Mouse (Mus musculus) heart, adult 11 months (tissue): ENCODE results near the gene Sh3bp4.

Experiments used
- DNase-seq: peaks from one replicate; pipeline ENCODE4 v3.0.0; 2022

Sh3bp4 gene

DNA sequence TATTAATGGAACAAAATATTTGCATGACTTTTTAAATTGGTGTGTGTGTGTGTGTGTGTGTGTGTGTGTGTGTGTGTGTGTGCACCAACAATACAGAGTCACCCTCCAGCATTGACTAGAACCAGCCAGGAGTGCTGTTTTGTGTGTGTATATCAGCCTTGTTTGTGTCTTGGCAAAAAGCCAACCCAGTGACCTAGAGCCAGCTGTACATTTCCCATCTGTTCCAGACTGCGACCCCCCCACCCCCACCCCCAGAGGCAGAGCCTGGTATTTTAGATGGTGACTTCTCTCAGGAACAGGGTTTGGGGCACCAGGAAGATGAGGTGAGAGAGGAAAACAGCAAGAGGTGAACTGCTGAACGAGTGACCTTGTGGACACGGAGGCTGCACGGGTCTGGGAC lies 24.2 kb downstream of the Sh3bp4 start:
- peak; percentile 74 for DNase-seq

DNA sequence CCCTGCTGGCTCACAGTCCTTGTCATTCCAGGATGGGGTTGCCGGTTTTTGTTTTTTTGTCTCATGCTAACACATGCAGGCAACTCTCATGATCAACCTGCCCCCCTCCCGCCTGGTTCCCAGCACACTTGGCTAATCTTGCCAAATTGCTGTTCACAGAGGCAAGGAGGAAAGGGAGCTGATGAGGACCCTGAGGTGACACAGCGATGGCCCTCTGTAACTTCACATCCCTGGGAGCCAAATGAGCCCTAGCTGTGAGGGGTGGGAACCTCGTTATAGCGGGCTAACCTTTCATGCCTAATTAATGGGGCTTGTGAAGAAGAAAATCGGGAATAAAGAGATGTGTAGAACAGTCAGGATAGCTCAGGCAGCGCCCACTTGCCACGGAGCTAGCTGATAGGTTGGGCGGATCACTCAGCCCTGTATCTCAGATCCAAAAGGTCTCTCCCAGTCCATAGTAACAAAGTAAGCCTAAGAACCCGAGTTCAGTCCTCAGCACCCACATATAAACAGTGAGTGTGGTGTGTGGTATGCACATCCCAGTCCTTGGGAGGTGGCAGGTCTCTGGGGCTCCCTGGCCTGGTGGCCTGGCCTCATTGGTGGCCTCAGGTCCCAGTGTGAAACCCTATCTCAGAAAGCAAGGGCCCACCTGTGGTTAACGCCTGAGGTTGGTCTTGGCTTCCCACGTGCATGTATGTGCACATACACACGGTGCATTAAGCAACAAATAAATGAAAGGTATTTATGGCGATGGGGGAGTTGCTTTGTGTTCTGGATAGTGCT lies 25.6 kb downstream of the Sh3bp4 start:
- DNase-seq, result peak; percentile 80

DNA sequence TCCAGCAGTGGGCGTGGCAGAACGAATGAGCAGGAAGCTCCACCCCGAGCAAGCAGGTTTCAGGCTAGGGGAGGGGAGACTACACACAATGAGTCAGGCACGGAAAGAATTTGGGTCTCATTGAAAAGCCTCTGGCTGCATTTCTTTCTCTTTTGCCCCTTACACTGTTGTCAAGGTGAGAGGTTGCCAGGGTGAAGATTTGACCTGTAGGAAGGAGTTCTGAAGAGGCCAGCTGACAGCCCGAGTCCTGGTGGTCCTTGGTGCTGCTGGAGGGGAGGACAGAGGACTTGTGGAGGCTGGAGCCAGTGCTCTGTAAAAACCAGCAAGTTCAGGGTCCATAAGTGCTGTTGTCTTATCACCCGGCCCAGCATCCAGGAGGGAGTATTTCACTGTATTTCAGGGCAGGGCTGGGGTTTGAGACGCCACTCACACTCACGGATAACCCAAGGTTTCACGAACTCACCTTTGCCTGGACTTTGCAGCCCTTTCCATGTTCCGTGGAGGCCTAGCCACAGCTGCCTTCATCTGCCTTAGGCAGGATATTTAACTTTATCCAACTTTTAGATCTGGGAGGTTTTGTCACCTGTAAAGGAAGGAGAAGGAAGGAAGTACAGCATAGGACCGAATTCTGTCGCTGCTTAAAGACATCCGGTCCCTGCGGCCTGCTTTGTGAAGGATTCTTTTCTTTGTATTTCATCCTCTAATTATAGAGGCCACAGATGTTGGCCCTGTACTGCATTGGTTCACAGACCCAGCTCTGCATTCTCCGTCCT lies 32.2 kb downstream of the Sh3bp4 start:
- DNase-seq, result peak; percentile 91

DNA sequence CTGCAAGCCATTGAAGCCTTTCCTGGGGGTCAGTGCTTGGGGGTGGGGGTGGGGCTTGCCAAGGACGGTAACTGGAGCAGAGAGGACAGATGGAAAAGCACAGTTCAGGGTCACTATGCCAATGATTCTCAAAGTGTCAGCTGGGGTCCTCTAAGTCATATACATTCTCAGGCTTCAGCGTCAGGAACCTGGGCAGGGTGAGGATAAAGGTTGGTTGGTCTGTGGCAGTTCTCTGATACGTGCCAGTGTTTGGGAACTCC lies 32.7 kb downstream of the Sh3bp4 start:
- no peak for DNase-seq

DNA sequence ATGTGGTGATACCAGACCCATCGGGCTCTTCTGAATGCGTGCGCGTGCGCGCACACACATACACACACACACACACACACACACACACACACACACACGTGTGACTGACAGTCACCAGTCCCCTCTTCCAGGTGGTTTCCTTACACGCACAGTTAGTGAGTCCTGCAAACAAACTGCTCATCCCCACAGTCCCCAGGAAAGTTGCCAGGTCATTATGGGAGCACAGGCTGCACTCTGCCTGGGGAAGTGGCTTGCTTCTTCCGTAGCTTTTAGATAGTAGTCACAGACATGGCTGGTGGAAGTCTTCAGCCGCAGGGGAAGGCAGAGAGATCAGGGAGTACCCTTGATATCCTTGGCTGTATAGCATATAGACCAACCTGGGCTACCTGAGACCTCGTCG lies 33.3 kb downstream of the Sh3bp4 start:
- DNase-seq, result peak; percentile 92

DNA sequence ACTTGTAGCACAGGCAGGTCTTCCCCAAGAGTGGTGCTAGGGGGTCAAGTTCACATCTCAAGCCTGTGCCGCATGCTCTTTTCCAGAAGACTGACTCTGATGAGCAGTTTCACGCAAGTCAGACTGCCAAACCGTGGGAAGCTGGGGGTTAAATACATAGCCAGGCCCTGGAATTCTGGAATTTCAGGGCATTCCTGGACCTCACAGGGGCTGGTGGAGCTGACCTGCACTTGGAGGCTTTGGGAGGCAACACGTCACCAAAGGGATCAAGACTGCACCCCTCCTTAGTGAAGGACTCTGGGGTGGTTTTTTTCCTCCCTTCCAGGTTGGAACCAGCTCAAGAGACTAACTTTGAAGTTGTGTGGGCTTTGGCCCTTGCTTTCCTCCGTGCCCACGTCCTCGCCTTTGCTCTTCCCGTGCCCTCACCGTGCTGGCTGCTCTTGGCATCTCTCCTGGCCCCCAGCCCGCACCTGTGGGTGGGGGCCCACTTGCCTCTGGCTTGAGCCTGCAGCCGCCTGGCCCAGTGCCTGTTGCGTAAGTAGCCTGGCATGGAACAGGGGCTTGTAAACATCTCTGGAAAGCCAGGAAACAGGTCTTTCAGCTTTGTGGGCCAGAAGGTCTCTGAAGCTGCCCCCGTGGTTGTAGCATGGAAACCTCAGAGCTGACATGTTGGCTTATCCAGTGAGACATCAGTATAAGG lies 34.0 kb downstream of the Sh3bp4 start:
- peak; percentile 97 for DNase-seq

DNA sequence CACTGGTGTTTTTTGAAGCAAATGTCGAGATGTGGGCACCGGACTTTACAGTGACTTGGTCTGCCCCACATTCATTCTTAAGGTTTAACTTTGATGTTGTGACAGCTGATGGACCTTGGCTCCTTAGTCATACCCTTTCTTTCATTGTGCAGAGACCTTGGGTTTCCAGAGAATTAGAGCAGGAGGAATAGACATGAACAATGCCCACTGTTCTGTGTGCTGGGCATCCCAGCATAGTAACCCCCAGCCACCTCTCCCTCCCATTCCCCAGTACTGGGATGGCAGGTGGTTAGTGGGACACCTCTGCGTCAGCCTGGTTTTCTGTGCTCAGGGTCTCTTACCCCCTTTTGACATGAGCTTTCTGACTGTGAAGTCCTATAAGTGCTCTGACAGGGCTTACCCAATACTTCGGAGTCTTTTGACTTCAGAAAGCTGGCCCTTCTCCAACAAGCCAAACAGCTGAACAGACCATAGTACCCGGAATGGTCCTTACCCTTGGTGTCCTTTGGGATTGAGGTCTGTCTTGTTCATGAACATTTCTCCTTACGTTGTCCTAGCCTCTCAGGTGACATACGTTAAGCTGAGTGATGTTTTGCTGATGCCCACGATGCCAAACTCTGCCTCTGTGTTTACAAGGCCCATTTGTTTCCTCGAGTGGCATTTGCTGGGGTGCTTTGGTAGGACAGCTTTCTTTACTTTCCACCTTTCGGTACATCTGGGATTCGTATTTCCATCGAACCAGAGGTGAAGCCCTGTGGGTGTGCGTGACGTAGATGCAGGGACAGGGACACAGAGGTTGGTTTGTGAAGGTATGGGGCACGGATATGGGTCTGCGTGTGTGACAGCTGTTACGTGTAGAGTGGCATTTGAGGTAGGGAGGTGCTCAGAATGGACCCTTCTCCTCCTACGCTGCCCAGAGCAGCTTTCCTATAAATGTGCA lies 35.9 kb downstream of the Sh3bp4 start:
- DNase-seq, result peak; percentile 80

DNA sequence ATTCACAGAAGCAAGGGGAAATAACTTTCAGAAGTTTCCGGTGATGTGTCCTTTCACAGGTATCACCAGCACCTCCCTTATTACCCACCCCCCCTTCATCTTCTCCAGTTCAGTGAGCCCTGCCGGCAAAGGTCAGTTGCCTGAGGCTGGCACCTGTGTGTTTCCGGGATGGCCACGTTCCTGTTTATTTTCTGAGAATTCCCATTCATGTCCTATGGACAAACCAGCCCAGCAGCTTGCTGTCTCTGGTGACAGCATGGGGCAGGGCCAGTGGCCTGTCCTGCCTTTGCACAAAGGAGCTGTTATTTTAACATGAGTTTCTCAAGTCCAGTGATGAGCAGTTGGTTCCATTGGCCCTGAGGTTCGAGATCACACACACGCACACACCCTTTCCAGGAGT lies 37.3 kb downstream of the Sh3bp4 start:
- peak; percentile 75 for DNase-seq

DNA sequence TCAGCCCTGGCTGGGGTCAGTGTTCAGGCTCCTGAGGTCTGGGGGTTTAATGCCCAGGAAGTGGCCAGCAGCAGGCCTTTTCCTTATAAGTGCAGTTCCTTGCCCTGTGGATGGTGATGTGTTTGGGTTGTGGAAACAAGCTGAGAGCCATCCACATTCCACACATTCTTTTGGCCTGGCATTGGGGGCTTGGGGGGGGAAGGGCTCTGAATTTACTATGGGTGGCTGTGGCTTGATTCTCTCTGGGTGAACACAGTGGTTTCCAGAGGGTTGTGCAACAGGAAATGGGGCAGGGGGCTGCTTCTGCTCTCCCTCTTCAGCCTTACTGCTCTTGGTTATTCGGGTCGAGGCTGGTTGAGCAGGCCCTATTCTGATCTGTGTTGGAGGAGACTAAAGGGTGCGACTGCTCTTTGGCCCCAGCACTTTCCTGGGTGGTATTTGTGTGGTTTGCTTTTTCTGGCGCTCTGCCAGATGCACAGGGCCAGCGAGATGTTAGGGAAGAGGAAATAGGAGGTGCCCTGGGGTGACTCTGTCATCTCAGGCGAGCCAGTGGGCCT lies 38.2 kb downstream of the Sh3bp4 start:
- DNase-seq, result peak; percentile 93

DNA sequence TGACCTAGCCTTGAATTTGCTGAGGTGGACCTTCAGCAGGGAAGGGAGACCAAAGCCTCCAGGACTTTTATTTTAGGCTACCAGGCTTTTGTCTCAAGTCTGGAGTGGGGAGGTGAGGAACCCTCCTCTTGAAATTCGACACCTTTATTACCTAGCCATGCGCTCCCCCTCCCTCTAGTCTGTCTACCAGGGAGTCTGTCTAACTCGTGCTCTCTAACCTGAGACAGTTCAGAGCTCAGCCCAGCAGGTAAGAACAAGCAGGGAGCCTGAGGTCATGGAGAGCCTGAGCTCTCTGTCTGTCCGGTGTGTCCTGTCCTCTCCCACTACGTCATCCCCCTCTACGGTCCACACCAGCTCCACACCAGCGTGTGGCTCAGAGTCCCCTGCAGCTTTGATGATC lies 39.6 kb downstream of the Sh3bp4 start:
- peak; percentile 83 for DNase-seq

DNA sequence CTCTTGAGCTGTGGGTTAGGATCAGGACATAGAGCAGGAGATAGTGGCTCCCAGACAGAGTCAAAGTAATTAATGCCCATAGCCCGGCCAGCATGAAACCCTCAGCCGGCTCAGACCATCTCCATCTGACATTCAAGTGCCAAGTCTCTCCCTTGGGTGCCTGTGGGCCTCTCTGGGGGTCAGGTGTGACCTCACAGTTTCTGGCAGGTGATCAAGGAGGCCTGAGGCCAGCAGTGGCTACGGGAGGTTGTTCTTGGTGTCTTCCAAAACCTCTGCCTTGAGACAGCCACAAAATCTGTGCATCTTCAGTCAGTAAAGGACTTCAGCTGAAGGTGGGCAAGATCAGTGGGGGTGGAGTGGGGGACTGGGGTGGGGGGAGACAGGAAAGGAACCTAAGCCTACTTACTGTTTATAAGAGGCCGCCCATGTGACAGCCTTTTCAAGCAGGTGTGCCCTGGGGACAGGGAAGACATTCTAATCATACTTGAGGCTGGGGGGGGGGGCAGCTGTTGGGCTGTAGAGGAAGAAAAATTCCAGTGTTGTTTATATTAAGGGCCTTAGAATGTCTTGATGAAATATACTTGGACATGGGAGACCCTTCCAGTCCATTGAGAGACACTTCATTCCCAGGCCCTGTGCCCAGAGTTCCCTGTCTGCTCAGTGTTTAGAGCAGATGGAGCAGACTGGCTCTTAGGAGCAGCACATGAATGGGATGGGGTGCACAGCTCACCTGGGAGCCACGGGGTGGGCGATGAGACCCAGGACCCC lies 40.7 kb downstream of the Sh3bp4 start:
- peak; percentile 83 for DNase-seq

DNA sequence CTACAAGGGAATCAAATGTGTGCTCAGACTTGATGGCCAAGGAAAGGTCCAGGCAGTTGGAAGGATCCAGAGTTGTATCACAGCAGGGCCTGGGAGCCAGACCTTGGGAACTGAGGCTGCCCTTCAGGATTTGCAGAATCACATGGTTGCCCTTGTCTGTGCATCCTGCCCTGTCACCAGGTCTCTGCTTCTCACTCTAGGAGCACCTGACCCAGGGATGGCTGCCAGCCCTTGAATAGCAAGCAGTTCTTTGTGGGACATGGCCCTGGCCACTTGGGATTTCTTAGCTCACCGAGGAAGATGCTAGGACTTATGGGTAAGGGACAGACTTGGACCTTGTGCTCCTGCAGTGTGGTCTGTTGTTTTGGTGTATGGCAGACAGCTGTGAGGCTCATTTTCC lies 42.3 kb downstream of the Sh3bp4 start:
- peak; percentile 92 for DNase-seq

DNA sequence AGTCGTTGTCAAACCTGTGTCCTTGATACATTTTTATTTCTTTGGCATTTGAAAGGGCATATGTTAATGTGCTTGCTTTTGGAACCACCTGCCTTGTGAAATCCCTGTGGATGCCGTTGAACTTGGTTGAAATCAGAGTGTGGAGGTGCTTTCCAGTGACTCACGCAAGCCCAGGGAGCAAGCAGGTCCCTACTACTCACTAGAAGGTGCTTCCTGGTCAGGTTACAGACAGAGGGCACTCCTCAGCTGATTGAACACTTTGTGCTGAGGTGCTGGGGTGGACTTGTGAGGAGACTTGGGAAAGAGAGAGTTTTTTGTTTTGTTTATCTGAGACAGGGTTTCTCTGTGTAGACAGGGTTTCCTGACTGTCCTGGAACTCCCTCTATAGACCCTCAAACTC lies 43.5 kb downstream of the Sh3bp4 start:
- DNase-seq, result no peak

DNA sequence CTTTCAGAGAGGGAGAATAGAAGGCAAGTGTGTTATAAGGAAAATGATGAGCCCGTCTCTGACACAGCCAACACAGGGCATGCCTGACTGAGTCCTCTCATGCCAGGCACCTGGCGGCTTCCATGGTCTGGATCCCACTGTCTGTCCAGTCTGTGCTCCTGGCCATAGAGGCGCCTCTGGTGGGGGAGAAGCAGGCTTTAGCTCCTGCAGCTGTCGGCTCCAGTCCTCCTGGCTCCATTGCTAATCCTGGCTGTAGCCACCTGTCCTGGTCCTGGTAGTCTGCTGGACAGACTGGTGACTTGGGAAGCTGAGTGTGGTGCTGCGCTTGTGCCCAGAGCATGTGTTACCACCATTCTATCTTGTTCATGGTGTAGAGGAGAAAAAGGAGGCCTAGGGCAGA lies 46.8 kb downstream of the Sh3bp4 start:
- DNase-seq, result peak; percentile 82

DNA sequence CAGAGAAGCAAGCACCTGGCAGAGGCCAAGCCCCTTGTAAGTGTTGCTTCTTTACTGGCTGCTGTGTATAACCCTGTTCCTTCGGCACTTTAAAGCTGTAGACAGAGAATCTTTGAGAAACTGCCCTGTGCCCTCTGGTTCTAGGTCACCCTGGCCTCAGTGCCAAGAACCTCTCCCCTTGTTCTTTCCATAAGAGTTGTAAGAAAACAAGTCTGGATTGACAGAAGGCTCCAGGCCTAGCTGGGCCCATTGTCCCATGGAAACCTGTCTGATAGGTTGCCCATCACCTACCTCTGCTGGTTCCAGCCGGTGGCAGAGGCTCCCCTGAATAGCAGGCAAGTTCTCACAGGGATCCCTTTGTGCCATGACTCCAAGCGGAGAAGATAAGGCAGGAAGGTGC lies 47.9 kb downstream of the Sh3bp4 start:
- peak; percentile 90 for DNase-seq

DNA sequence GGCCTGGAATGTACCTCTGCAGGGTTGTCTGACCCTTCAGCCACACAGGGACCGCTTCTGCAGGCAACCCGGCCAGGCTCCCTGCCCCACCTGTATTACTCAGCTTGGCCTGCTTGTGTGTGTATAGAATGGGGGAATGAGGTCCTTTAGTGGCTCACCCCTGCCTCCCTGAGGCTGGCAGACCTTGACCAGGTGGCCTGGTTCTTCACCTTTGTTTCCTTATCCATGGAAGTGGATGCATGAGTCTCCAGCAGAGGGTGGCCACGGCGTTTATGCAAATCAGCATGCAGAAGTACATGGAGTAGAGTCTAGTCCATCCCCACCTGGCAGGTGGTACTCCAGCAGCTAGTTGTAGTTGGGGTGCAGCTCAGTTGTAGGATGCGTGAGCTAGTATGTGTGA lies 48.6 kb downstream of the Sh3bp4 start:
- DNase-seq, result peak; percentile 82

DNA sequence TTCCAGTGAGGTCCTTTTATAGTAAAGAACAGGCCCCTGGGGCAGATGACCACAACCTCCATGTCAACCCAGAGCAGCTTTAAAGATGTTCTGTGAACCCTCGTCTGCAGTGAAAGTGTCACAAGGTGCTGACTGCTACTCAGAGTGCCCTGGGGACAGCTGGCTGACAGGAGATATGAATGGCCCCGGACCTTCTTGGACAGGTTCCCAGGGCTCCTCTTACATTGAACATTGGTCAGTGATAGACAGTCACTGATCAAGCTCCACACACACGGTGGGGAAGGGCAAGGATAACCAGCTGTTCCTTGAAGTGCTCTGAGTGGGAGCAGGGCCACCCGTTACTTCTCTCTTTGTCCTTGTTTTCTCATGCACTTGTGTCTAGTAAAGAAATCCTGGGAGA lies 50.1 kb downstream of the Sh3bp4 start:
- DNase-seq, result peak; percentile 93

DNA sequence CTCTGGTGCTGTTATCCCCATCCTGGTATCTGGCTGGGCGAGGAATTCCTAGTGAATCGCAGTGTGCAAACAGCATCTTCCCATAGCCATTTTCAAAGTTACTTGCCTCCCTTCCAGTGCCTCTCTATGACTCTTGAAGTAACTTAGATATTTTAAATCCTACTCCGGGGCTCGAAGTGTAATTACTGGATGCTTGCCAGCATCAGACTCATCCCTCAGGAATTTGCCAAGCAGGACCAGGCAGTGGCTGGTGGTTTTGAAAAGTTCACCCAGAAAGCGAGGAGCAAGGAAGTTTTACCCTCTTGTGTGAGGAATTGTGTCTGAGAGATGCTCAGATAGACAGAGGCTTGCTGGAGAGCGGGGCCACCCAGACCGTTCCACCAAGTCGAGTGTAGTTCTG lies 51.3 kb downstream of the Sh3bp4 start:
- DNase-seq, result peak; percentile 91

DNA sequence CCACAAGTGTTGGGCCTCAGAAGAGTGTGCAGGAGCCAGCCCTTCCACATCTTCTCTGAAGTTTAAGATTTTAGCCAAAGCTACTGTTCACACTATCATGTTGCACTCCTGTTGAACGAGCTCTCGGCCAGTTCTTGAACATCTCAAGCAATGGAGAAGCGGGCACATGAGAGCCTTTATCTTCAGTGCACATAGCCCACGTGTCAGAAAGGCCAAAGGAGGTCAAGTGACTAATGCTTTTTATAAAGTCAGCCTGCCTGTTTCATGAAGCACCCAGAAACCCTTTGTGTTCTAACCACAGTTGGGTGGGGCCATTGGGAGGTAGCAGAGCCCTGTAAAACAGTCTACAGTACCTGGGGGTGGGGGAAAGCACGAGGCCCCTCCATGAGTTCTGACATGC lies 52.2 kb downstream of the Sh3bp4 start:
- peak; percentile 86 for DNase-seq

DNA sequence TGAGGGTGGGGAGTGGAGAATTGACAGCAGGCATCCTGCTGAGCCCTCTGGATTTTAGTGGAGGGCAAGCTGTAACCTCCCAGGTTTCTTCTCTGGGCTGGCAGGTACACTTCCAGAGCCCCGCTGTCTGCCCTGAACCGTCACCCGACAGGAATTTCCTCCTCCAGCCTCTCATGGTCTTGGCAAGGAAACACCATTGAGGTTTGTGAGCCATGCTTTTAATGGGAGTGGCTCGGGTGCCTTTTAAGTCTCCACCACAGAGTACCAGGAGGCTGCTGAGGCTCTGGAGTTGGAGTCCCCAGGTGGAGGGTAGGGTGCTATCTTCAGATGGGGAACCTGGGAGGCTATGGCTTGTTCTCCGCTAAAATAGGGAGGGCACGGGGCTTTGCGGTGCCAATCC lies 53.9 kb downstream of the Sh3bp4 start:
- DNase-seq, result peak; percentile 95

DNA sequence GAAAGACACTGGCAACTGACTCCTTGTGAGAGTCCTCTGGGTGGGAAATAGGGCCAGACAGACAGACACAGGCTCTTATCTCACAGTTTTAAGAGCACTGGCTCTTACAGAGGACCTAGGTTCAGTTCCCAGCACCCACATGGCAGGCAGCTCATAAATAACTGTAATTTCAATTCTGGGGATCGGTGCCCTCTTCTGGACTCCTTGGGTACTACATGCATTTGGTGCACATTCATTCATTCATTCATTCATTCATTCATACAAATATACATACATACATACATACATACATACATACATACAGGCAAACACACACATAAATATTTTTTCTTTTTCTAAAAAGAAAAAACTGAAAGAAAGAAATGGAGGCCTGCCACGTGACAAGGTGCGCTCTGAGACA lies 56.9 kb downstream of the Sh3bp4 start:
- DNase-seq, result no peak

DNA sequence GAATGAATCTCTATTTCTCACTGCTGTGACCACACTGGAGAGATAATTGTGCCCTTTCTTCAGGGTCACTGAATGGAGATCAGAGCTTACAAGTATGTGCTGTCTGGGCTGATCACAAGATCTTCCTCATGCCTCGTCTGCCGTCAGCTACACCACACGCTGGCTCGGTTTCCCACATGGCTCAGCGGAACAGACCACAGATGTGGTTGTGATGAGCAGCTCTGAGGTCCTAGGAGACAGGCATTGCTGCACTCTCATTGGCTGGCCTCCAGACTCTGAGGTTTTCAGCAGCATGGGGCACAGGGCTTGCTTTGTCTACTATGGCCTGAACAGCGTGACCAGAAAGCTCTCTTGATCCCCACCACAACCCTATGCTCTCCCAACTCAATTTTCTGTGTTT lies 60.2 kb downstream of the Sh3bp4 start:
- DNase-seq, result no peak
